Mouse (Mus musculus): Measurements from ENCODE around the gene Nop9.

Nop9 gene

GRCm38 (mm10) chr14:55727889-55728685 lies 17.4 kb upstream of the Nop9 start:
- no peak for DNase-seq (ENCODE audit: extremely low spot score, low spot score)

- no peak for DNase-seq (ENCODE audit: extremely low spot score, low spot score)
These were observed 15.4 kb upstream of the Nop9 start for GRCm38 (mm10) chr14:55730116-55730515.

- no peak for DNase-seq (ENCODE audit: extremely low spot score, low spot score)
These were observed 14.9 kb upstream of the Nop9 start for GRCm38 (mm10) chr14:55730531-55731032.

- no peak for DNase-seq (ENCODE audit: extremely low spot score, low spot score)
These were observed 11.6 kb upstream of the Nop9 start for GRCm38 (mm10) chr14:55733889-55734288.

GRCm38 (mm10) chr14:55734869-55735268 lies 10.6 kb upstream of the Nop9 start:
- no peak for DNase-seq (ENCODE audit: extremely low spot score, low spot score)

GRCm38 (mm10) chr14:55735334-55735733 lies 10.2 kb upstream of the Nop9 start:
- no peak for DNase-seq (ENCODE audit: extremely low spot score, low spot score)

GRCm38 (mm10) chr14:55735758-55736157 lies 9.7 kb upstream of the Nop9 start:
- DNase-seq (ENCODE audit: extremely low spot score, low spot score), result no peak

GRCm38 (mm10) chr14:55737086-55737687 lies 8.3 kb upstream of the Nop9 start:
- DNase-seq (ENCODE audit: extremely low spot score, low spot score), result no peak

- DNase-seq (ENCODE audit: extremely low spot score, low spot score), result peak; percentile 92
These were observed 1.8 kb upstream of the Nop9 start for GRCm38 (mm10) chr14:55743711-55744110.

GRCm38 (mm10) chr14:55745861-55746237 lies 356 bp downstream of the Nop9 start:
- no peak for DNase-seq (ENCODE audit: extremely low spot score, low spot score)

GRCm38 (mm10) chr14:55747051-55747847 lies 1.8 kb downstream of the Nop9 start:
- DNase-seq (ENCODE audit: extremely low spot score, low spot score), result no peak

- no peak for DNase-seq (ENCODE audit: extremely low spot score, low spot score)
These were observed 12.1 kb downstream of the Nop9 start for GRCm38 (mm10) chr14:55757566-55757965.

GRCm38 (mm10) chr14:55758363-55758784 lies 12.9 kb downstream of the Nop9 start, which contains the start of gene Cideb:
Gene Cideb, minus strand, starts transcription at chr14:55758458.
- DNase-seq (ENCODE audit: extremely low spot score, low spot score), result peak; percentile 27

GRCm38 (mm10) chr14:55760156-55760555 lies 14.7 kb downstream of the Nop9 start:
- DNase-seq (ENCODE audit: extremely low spot score, low spot score), result peak; percentile 90

- no peak for DNase-seq (ENCODE audit: extremely low spot score, low spot score)
These were observed 15.7 kb downstream of the Nop9 start, which contains the start of gene Ltb4r2 for GRCm38 (mm10) chr14:55761163-55761562. Gene Ltb4r2, plus strand, starts transcription at chr14:55761428.

- DNase-seq (ENCODE audit: extremely low spot score, low spot score), result peak; percentile 82
These were observed 16.7 kb downstream of the Nop9 start for GRCm38 (mm10) chr14:55762001-55762821.

GRCm38 (mm10) chr14:55763166-55763565 lies 17.7 kb downstream of the Nop9 start:
- no peak for DNase-seq (ENCODE audit: extremely low spot score, low spot score)

GRCm38 (mm10) chr14:55765696-55766095 lies 20.2 kb downstream of the Nop9 start, which contains the start of gene Ltb4r1:
Gene Ltb4r1, plus strand, starts transcription at chr14:55765962.
- DNase-seq (ENCODE audit: extremely low spot score, low spot score), result no peak

GRCm38 (mm10) chr14:55767519-55768414 lies 22.3 kb downstream of the Nop9 start:
- peak; percentile 72 for DNase-seq (ENCODE audit: extremely low spot score, low spot score)

- DNase-seq (ENCODE audit: extremely low spot score, low spot score), result no peak
These were observed 23.1 kb downstream of the Nop9 start for GRCm38 (mm10) chr14:55768555-55768954.

Measured in neural tube, embryonic 10.5 days (tissue).